Mouse (Mus musculus) ovary, adult 18-20 months (tissue): ENCODE measurements at regions not wholly inside any gene's neighbourhood (a gene's known extent, or its start where the extent isn't known, plus 50 kb on each side); places are given as distances from the start of the nearest gene placed in this dataset.

Experiments
- DNase-seq: peaks from one replicate; pipeline ENCODE4 v3.0.0; 2022; ENCODE audit warnings: low spot score, mixed read lengths

DNA sequence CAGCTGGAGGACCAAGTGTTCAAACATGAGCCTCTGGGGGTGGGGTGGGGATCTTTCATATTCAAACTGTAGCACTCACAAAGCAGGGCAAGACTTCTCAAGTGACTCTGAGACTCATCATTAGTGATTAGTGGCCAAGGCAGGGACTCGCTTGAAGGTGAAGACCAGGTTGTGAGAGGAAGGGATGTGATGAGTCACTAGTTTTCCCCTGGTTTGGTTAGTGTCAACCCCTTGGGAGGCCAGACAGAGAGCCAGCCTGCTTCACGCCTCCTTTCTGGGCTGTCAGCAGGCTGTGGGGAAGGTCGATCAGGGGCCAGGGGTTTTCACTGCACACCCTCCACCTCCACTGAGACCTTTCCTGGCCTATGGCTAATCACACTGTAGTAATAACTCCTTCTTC lies 65.2 kb downstream of the Slc30a10 start:
- DNase-seq = no peak

DNA sequence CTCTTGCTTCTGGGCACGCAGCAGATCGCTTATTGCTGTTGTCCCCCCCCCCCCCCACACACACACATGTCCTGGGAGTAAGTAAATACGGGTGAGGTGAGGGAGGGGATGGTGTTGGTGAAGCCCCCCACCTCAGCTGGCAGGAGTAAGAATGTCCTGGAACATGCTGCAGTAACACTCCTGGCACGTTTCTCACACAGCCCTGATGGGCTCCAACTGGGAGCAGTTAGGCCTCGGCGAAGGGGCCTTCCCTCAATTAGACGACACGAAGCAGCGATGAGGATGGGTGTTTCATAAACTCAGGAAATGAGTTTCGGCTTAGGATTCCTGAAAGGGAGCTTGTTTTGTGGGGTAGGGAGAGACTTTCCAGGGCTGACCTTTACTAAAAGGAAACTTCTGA lies 69.4 kb downstream of the Slc30a10 start:
- DNase-seq = no peak

DNA sequence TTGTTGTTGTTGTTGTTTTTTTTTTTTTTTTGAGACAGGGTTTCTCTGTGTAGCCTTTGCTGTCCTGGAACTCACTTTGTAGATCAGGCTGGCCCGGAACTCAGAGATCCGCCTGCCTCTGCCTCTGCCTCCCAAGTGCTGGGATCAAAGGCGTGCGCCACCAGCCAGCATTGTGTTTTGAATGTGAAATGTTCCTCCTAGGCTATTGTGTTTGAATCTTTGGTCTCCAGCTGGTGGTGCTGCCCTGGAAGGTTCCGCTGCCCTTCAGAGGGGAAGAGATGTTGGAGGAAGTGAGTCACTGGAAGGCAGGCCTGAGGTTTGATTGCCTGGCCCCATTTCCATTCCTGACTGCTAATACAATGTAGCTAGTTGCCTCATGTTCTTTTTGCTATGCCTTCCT lies 78.8 kb downstream of the Slc30a10 start:
- DNase-seq = no peak

DNA sequence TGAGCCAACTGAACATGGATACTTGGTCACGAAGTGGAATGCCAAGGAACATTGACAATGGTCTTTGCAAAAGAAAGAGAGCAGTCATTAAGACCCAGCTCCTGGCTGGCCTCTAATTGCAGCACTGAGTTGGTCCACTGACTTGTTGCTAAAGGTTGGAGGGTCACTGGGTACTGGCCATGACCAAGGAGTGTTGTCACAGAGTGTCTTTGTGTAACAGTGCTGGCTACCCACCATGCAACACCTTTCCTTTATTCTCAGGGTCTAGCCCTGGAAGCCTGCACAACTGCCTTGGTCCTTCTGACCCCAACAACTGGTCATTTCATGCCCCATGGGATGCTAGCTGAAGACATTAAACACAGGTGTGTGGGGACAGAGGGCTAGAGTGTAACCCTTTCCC lies 79.5 kb downstream of the Slc30a10 start:
- no peak for DNase-seq

DNA sequence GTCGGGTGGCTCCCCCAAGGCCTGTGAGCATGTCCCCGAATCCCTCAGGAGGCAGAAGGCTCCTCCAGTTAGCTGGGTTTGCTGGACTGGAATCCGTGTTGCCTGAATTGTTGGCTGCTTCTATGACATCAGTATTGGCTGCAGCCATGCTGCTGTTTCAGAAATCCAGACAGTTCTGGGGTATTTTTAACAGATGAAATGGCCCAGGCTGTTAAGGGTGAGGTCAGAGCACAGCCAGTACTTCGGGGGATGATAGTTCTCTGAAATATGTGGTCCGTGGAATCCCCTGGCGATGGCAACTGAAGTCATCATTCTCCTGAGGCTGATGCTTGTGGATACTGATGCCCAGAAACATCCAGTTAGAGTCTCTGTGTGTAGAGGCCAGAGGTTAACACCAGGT lies 80.7 kb downstream of the Slc30a10 start:
- no peak for DNase-seq

DNA sequence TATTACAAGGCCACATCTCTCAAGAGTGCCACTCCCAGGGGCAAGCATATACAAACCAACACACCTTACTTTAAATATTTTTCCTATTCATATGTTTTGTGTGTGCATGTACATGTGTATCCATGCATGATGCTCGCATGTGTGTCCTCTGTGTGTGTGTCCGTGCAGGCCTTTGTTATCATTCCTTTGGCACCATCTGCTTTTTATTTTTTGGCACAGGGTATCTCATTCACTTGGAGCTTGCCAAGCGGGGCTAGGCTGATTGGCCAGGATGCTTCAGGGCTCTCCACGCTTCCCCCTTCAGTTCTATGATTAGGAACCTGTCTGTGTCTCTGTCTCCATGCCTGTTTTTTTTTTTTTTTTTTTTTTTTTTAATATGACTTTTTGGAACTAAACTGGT lies 82.6 kb downstream of the Slc30a10 start:
- DNase-seq = no peak

DNA sequence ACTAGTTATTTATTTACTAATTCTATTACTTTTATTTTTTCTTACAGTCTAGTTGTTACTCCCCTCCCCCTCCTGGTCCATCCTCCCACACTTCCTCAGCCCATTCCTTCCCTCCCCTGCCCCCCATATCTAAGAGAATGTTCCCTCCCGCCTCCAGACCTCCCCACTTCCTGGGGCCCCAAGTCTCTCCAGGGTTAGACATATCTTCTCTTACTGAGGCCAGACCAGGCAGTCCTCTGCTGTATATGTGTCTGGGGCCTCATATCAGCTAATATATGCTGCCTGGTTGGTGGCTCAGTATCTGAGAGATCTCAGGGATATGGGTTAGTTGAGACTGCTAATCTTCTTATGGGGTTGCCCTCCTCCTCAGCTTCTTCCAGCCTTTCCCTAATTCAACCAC lies 84.8 kb downstream of the Slc30a10 start:
- DNase-seq = no peak

DNA sequence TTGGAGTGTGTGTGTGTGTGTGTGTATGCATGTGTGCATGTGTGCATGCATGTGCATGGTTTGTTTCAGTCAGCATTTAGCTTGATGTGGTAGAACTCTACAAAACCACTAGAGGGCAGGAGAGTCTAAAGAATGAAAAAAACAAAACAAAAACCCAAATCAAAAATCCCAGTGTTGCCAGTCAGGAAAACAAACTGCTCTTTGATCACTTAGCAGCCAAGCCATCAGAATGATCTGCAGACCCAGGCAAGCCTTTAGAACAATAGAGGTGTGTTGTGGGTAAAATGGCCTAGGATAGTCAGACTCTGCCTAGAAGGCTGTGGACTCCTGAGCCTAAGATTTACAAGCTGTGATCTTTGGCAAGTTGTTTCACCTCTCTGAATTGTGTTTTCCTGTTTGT lies 91.7 kb downstream of the Slc30a10 start:
- no peak for DNase-seq

DNA sequence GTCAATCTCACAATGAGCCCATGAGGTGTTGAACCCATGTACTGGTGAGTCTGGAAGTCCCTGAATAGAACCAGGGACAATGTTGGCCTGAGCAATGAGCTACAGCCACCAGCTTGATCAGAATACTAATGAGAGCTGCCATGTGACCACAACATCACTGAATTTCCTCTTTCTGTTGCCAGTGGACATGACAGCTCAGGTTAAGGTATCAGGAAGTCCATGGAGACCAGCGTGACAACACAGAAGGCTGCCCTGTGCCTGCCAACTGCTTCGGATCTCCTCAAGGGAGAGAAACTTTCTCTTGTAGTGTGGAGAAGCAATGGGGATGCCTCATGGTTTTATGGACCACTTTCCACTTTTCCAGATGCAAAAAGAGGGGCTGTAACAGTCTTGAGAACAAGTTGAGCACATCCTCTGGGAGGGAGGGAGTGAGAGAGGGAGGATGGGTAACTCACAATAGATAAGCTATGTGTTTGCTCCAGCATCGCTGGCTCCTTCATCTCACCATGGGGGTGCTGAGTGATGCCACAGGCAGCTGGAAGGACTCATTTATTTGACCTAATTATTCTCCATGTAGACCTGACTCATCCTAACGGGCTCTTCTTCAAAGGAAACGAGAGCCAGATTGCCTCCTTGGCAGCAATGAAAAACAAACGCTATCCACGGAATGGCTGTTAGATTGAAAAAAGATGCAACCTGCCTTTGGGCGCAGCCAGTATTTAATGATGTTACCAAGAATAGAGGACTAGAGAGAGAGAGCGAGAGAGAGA lies 118.3 kb downstream of the Slc30a10 start:
- DNase-seq = no peak

DNA sequence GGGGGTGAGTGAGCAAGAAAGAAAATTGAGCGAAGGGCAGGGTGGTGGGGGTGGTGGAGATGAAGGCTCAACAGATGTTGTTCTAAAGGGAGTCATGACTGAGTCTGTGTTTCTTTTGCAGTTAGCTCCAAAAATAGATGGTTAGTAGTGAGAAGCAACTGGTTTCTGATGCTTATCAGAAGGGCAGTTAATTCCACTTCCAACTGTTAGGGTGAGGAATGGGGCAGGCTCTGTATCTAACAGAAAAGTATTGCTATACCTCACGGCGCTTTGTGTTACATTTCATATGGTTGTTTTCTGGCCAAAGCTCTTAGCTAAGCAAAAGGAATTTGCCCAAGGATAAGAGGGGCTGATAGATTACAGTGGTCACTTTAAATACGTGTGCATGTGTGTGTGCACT lies 120.3 kb downstream of the Slc30a10 start:
- no peak for DNase-seq

DNA sequence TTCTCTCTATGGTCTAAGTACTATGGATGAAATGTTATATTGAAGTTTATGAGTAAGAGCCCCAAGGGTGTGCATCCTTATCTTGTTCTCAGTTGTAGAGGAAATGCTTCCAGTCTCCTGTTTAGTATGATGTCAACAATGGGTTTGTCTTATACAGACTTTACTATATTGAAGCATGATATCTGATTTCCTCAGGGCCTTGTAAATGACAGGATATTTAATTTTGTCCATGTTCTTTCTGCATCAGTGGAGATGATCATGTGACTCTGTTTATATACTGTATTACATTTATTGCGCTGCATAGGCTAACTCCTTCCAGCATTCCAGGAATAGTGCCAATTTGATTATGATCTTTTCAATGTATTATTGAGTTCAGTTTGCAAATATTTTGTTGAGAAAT lies 125.2 kb downstream of the Slc30a10 start:
- no peak for DNase-seq

DNA sequence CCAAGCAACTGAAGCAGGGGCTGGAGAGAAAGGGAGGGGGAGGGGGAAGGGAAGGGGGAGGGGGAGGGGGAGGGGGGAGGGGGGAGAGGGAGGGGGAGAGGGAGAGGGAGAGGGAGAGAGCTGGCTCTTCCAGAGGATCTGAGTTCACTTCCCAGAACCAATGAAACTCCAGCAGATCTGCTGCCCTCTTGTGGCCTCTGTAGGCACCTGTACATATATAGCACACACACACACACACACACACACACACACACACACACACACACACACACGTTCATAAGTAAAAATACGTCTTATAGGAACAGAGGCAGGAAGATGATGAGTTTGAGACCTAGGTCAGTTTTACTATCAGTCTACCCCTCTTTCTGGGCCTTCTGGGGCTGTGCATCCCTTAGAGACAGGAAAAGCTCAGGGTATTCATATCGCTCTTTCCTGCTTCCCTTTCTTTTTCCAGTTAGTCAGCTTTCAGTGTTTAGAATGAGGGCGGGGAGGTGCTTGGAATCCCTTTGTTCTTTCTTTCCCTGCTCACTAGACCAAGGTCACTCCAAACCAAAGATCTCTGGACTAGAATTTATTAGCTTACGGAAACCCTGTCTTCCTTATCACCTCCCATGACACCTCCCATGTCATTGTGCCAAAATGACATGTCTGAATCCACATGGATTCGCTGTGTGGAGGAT lies 130.7 kb downstream of the Slc30a10 start:
- no peak for DNase-seq

DNA sequence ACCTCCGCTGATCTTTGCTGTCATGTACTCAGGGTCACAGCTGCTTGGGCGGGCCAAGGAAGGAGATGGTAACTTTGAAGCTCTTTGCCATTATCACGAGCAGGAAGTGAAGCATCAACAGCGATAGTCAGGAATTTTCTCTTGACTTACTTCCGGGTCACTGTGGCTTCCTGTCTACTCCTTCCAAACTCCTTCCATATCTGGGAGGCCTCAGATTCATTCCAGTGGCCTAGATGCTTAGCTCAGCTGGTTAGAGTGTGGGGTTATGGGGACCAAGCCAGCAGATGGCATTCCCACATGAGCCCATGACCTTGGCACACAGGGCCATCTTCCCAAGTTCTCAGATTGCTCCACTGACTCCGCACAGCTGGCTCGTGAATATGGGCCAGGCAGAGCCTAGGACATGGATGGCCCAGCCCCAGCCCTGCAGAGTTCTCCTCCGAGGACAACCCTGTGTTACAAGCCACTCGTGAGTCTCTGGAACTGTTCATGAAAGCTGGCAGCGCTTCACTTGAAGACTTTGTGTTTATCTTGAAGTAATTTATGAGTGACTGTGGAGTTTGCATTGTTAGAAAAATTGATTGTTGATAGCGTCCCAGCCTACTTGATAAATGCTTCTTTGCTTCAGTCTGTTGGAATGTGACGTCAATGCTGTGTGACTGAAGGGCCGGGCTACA lies 133.2 kb downstream of the Slc30a10 start:
- DNase-seq = no peak

DNA sequence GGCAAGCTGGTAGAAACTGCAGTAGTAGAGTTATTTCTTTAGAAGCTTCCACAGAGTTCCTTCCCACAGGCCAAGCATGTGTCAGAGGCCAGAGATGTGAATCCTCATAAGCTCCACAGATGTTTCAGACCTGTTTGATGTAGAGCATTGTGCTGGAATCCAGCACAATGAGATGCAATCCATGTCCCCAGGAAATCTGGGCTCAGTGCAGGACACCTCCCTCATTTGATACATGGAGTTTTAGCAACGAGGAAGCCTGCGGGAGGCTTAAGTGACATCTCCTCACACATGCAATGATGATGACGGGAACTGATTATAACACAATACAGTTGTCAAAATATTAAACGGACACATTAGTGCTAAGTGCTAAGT lies 133.7 kb downstream of the Slc30a10 start:
- DNase-seq = no peak

DNA sequence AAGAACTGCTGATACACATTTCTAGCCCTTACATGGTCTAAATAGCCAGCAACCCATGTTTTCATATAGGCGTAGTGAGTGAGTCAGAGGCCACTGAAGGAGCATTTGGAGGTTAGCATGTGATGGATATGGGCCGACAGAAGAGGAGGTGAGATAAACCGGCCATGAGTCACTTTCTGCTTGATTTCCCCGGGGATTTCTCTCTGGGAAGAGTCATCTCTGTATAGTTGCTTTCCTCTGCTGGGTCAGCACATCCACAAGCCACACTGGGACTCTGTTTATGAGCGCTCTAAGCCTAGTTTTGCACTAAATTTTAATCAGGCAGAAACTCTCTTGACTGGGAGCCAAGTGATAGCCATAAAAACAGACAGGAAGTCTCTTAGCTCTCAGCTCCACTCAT lies 142.2 kb downstream of the Slc30a10 start:
- DNase-seq = no peak

DNA sequence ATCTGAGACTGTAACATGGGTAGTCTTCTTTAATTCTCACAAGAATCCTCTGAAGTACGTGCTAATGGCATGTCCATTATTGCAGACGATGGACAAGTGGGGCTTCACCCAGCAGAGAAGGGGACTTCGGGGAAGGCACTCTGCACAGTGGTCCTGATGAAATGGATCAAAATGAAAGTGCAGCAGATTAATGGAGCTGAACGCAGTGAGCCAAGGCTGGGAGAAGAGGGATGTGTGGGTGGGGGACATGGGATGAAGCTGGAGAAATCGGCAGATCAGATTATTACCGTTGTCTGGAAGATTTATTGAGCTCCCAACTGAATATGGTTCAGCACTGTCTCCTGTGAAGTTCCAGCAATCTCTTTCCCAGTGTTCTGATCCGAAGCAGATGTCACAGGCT lies 143.9 kb downstream of the Slc30a10 start:
- no peak for DNase-seq

DNA sequence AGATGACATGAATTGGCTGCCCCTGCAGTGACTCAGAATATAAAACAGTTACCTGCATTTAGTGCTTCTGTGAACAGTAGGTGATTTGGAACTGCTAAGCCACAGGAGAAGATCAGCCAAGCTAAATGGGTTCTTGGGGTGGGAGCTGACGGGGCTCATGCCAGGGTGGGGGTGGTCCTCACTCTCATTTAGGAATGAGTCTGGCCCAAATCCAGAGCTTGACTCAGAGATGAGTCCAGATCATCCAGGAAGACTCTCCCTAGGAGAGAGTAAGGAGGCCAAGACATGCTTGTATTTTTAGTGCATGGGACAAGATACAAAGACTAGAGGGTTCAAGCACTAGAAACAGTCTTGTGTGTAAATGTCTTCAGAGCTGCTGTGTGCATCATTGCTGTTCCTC lies 146.5 kb downstream of the Slc30a10 start:
- DNase-seq = no peak

DNA sequence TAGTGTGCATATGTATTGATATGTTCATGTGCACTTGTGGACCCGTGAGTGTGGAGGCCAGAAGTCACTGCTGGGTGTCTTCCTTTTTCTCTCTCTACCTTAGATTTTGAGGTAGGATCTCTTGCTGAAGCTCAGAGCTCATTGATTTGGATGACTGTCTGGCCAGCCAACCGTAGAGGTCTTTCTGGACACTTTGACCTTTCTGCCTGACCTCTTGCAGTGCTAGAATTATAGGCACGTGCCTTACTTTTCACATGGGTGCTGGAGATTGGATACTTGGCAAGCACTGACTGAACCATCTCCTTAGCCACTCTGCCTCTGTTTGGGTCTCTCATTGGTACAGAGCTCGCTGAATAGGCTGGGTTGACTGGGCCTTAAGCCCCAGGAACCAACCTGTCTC lies 151.3 kb downstream of the Slc30a10 start:
- no peak for DNase-seq

DNA sequence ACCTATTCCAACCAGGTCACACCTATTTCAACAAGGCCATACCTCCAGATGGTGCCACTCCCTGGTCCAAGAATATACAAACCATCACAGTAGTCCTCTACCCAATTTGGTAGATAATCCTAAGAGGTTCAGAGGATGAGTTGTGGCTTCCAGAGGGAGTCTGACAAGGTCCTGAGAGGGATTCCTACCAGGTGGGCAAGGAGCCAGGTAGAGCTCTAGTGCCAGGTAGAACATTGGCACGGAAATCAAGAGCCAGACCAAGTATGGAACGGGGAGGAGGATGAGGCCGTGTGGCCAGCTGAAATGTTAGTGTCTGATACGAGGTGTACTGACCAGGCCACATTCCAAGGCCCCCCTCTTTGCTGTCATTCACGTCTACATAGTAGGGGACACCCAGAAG lies 153.0 kb downstream of the Slc30a10 start:
- DNase-seq = no peak

DNA sequence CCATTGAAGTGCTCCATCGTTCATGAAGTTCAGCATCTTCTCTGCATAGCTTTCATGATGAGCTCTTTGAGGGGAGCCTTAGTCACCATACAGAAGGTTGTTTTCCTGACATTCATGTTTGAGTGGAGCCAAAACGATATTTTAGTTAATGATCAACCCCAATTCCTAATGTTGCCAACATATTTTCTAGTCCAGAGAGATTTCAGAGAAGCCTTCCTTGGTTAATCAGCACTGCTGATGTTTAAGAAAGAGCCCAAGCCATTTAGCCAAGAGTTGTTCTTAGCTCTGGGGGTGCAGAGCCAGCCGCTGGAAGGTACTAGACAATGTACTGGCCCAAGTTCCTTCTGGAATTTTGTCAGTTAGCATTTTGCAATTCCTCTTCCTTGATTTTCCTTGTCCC lies 153.8 kb downstream of the Slc30a10 start:
- no peak for DNase-seq

DNA sequence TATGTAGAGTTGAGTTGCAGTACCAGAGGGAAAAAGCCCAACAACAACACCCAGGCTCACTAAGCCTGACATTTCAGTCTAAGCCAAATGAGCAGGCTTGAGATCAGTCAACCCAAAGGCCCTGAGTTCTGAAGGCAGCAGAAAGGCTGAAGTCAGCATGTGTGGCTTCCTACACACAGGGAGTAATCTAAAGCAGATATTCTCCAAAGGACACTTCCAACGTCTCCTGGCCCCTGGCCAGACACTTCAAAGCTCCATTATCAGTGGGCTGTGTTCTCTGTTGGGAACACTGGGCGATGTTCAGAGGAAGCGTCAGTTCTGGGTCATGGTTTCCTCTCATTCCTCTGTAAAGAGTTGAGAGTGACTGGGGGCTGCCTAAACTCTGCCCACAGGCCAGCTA lies 155.9 kb downstream of the Slc30a10 start:
- DNase-seq = peak; percentile 84

DNA sequence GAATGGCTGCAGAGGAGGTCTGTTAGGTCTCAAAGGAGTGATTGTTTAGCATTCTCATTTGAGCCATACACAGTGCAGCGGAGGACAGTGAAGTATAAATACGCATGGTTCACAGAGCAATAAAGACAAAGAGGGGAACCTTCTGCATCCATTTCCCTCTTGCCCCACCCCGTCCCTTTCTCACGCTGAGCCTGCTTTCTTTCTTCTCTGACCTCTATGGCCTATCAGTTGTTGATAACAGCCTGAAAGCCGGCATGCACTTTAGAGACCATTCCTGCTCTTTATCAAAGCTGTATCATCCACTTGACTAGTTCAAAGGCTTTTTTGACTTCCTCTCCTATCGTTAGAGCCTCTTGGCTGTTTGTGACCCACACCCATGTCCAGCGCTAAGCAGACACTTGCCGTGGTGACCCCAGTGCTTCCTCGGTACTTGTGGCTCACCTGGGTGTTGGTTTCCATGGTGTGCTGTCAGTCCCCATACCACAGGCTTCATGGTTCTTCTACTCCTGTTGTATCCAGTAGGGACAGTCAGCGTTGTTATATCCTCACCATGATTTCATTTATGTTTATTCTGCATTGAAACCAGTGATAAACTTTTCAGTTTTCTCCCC lies 161.3 kb downstream of the Slc30a10 start:
- DNase-seq = no peak

DNA sequence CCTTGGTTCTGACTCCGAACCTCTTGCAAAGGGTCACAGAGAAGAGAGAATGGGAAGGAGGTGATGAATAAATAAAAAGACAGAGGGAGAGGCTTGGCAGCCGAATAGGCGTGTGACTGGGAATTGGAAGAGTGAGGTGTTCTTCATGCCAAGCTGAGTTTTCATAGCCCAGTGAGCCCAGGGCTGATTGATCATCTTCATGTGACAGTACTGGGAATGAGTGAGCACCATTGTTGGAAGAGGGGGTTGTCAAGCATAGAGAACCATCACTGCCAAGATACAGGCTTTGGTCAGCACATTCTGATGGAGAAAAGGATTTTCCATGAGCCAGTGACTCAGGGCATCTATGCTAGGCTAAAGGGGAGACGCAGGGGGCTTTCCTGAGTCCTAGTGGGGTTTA lies 163.0 kb downstream of the Slc30a10 start:
- peak; percentile 12 for DNase-seq
